ENCODE assay signal across 8 mouse cellular contexts in genomic region chr3:96593374-96593773, GRCm38 (mm10). TPM values are rescaled to one million over a fixed set of nuclear protein-coding genes. Genes with fewer than 3 reads are reported as not detected.
A peak's percentile ranks its signal among the peaks of the same experiment; 100 is the strongest.
DNase-seq lines count a peak whose midpoint lies in the region; ATAC-seq and TF ChIP-seq lines count a peak whose summit lies in the region.

No protein-coding gene starts in this region.

- peak; percentile 54 for DNase-seq in embryo, embryonic 10.5 days (ENCODE audit: low spot score)
- DNase-seq in embryo, embryonic 11 days, result no peak
- DNase-seq in brain, embryonic 14.5 days (ENCODE audit: low read depth), result peak; percentile 56
- DNase-seq in limb, embryonic 14.5 days (ENCODE audit: low spot score), result peak; percentile 42
- peak; percentile 47 for DNase-seq in neural tube, embryonic 10.5 days (ENCODE audit: extremely low spot score, low spot score)
- DNase-seq in left cerebral cortex, adult 8-10 months (ENCODE audit: low spot score in 2 of 2), result no peak

- H3K4me1 ChIP-seq in heart, embryonic 13.5 days, result peaks cover 39% of the 10 kb centered on the region
- H3K4me1 ChIP-seq in limb, embryonic 14.5 days (ENCODE audit: control insufficient read depth, insufficient read depth, low read length), result peaks cover 22% of the 10 kb centered on the region

- under 1% methylated on average over 10 of the region's 10 CpGs for WGBS in heart, embryonic 13.5 days
- 2% methylated on average over 10 of the region's 10 CpGs for WGBS in limb, embryonic 14.5 days

- no peak for TF ChIP-seq POLR2A in brain, embryonic 14.5 days (IDR thresholded peaks at IDR 0.05; ENCODE audit: borderline replicate concordance, extremely low read depth, insufficient read depth, insufficient read length, poor library complexity, severe bottlenecking)
- no peak for TF ChIP-seq POLR2A in limb, embryonic 14.5 days (IDR thresholded peaks at IDR 0.05; ENCODE audit: borderline replicate concordance, extremely low read depth, insufficient read depth, insufficient read length)

- TF ChIP-seq CTCF in brain, embryonic 14.5 days (IDR thresholded peaks at IDR 0.05; ENCODE audit: borderline replicate concordance, extremely low read depth, insufficient read depth, insufficient read length), result no peak

- peak overlapping the region; percentile 83 for H3K9ac ChIP-seq in heart, embryonic 13.5 days
- peak overlapping the region; percentile 72 for H3K9ac ChIP-seq in limb, embryonic 14.5 days (ENCODE audit: low read depth, low read length, severe bottlenecking)

- H3K27me3 ChIP-seq in heart, embryonic 13.5 days (replicated peaks), result no peaks in the 10 kb centered on the region
- no peaks in the 10 kb centered on the region for H3K27me3 ChIP-seq in limb, embryonic 14.5 days (ENCODE audit: control insufficient read depth, insufficient read depth, low read length)

- H3K4me2 ChIP-seq in heart, embryonic 13.5 days, result peak overlapping the region; percentile 89
- H3K4me2 ChIP-seq in limb, embryonic 14.5 days (replicated peaks; ENCODE audit: low read depth, low read length, severe bottlenecking), result peak overlapping the region; percentile 85

- no peak for ATAC-seq in heart, embryonic 13.5 days (ENCODE audit: extremely low read depth, insufficient number of reproducible peaks, low FRiP score, low TSS enrichment)
- 0 out of 2 replicates have a peak, but pooled peaks have one; percentile 0 for ATAC-seq in limb, embryonic 14.5 days (ENCODE audit: low FRiP score, low read depth)
- no peak for ATAC-seq in activated CD4-positive, CD25-positive, alpha-beta regulatory T cell, adult 4 months

- peak overlapping the region; percentile 89 for H3K27ac ChIP-seq in heart, embryonic 13.5 days (replicated peaks)
- peak overlapping the region; percentile 75; the same call in 1 of the 2 replicates for H3K27ac ChIP-seq in limb, embryonic 14.5 days (replicated peaks; ENCODE audit: low read depth, low read length)

- peaks cover 10% of the 10 kb centered on the region; the same call in 1 of the 2 replicates for H3K36me3 ChIP-seq in heart, embryonic 13.5 days
- H3K36me3 ChIP-seq in limb, embryonic 14.5 days (ENCODE audit: control insufficient read depth, insufficient read depth, low read length), result no peaks in the 10 kb centered on the region

- no peaks in the 10 kb centered on the region for H3K9me3 ChIP-seq in heart, embryonic 13.5 days
- no peaks in the 10 kb centered on the region for H3K9me3 ChIP-seq in limb, embryonic 14.5 days (ENCODE audit: control insufficient read depth, low read length)

- H3K4me3 ChIP-seq in heart, embryonic 13.5 days, result peak overlapping the region; percentile 65
- H3K4me3 ChIP-seq in limb, embryonic 14.5 days (replicated peaks; ENCODE audit: low read length), result peak overlapping the region; percentile 62

RNA-seq across cellular contexts. Expression of gene Polr3gl, which starts 0.6 kb away (rescaled TPM):
- 30.1 and 39.1 TPM in 2 replicates for polyA plus RNA-seq in brain, embryonic 14.5 days (2012; rRNA removed)
- 33.5 and 36.1 TPM in 2 replicates for polyA plus RNA-seq in heart, embryonic 13.5 days (2015; fragmentation: Nextera tagmentation; extraction: Ambion mirVana)
- polyA plus RNA-seq in limb, embryonic 14.5 days (2012; rRNA removed), result 36.5 and 51.7 TPM in 2 replicates
- 11.9 and 15.3 TPM in 2 replicates for polyA plus RNA-seq in limb, embryonic 14.5 days (2014; fragmentation: Nextera tagmentation; extraction: Ambion mirVana)
- 10 to 100 TPM; 25.1 to 35.6 TPM for polyA plus RNA-seq in activated CD4-positive, CD25-positive, alpha-beta regulatory T cell, adult 4 months (2017; shearing (Covaris generic))
- total RNA-seq in left cerebral cortex, adult 8-10 months (2022), result 10 to 100 TPM; 22.8 to 26.6 (median 24.3) TPM

RNA-seq across cellular contexts. Expression of gene Ankrd34a, which starts 3.1 kb away (rescaled TPM):
- polyA plus RNA-seq in brain, embryonic 14.5 days (2012; rRNA removed), result 9.5 and 12.4 TPM in 2 replicates
- 6.5 and 8.1 TPM in 2 replicates for polyA plus RNA-seq in heart, embryonic 13.5 days (2015; fragmentation: Nextera tagmentation; extraction: Ambion mirVana)
- polyA plus RNA-seq in limb, embryonic 14.5 days (2012; rRNA removed), result 1.8 and 2.7 TPM in 2 replicates
- polyA plus RNA-seq in limb, embryonic 14.5 days (2014; fragmentation: Nextera tagmentation; extraction: Ambion mirVana), result 2.7 TPM in 2 replicates
- polyA plus RNA-seq in activated CD4-positive, CD25-positive, alpha-beta regulatory T cell, adult 4 months (2017; shearing (Covaris generic)), result not detected
- 10 to 100 TPM; 60.4 to 65.0 (median 61.0) TPM for total RNA-seq in left cerebral cortex, adult 8-10 months (2022)

RNA-seq across cellular contexts. Expression of gene Lix1l, which starts 7.6 kb away (rescaled TPM):
- polyA plus RNA-seq in brain, embryonic 14.5 days (2012; rRNA removed), result 86.8 and 88.9 TPM in 2 replicates
- polyA plus RNA-seq in heart, embryonic 13.5 days (2015; fragmentation: Nextera tagmentation; extraction: Ambion mirVana), result 4.6 and 5.2 TPM in 2 replicates
- 84.2 and 99.6 TPM in 2 replicates for polyA plus RNA-seq in limb, embryonic 14.5 days (2012; rRNA removed)
- polyA plus RNA-seq in limb, embryonic 14.5 days (2014; fragmentation: Nextera tagmentation; extraction: Ambion mirVana), result 8.9 and 10.4 TPM in 2 replicates
- polyA plus RNA-seq in activated CD4-positive, CD25-positive, alpha-beta regulatory T cell, adult 4 months (2017; shearing (Covaris generic)), result under 1 TPM; 0.09 to 0.14 TPM
- total RNA-seq in left cerebral cortex, adult 8-10 months (2022), result 10 to 100 TPM; 20.3 to 22.9 (median 21.9) TPM

RNA-seq across cellular contexts. Expression of gene Gm16253, which starts 16.6 kb away (rescaled TPM):
- polyA plus RNA-seq in brain, embryonic 14.5 days (2012; rRNA removed), result not detected in 2 replicates
- 1.6 and 1.7 TPM in 2 replicates for polyA plus RNA-seq in heart, embryonic 13.5 days (2015; fragmentation: Nextera tagmentation; extraction: Ambion mirVana)
- polyA plus RNA-seq in limb, embryonic 14.5 days (2012; rRNA removed), result 0.19 TPM in 1 of 2 replicates, not detected in the other
- polyA plus RNA-seq in limb, embryonic 14.5 days (2014; fragmentation: Nextera tagmentation; extraction: Ambion mirVana), result 0.37 and 1.3 TPM in 2 replicates
- polyA plus RNA-seq in activated CD4-positive, CD25-positive, alpha-beta regulatory T cell, adult 4 months (2017; shearing (Covaris generic)), result not detected
- total RNA-seq in left cerebral cortex, adult 8-10 months (2022), result not detected

RNA-seq across cellular contexts. Expression of gene Txnip, which starts 35.6 kb away (rescaled TPM):
- 110 and 138 TPM in 2 replicates for polyA plus RNA-seq in brain, embryonic 14.5 days (2012; rRNA removed)
- polyA plus RNA-seq in heart, embryonic 13.5 days (2015; fragmentation: Nextera tagmentation; extraction: Ambion mirVana), result 156 and 165 TPM in 2 replicates
- polyA plus RNA-seq in limb, embryonic 14.5 days (2012; rRNA removed), result 211 and 272 TPM in 2 replicates
- 167 and 172 TPM in 2 replicates for polyA plus RNA-seq in limb, embryonic 14.5 days (2014; fragmentation: Nextera tagmentation; extraction: Ambion mirVana)
- polyA plus RNA-seq in activated CD4-positive, CD25-positive, alpha-beta regulatory T cell, adult 4 months (2017; shearing (Covaris generic)), result 100 to 1,000 TPM; 276 to 326 TPM
- total RNA-seq in left cerebral cortex, adult 8-10 months (2022), result 10 to 100 TPM; 21.7 to 37.3 (median 26.8) TPM

Comparison
In these comparisons a context has a peak if more than half of its experiments do, and no peak if none do; other contexts are left out.
1. DNase-seq: peak in embryo, embryonic 10.5 days (single experiment), brain, embryonic 14.5 days (single experiment), limb, embryonic 14.5 days (single experiment) and neural tube, embryonic 10.5 days (single experiment); none in embryo, embryonic 11 days (single experiment) and left cerebral cortex, adult 8-10 months (0 of 2).